Mouse (Mus musculus): ENCODE results near the gene Lrrc49. TPM values are rescaled to one million over a fixed set of nuclear protein-coding genes. Genes with fewer than 3 reads are reported as not detected.

Lrrc49 gene
- polyA plus RNA-seq (2015; fragmentation: Nextera tagmentation; extraction: Ambion mirVana): 8.3 and 9.0 TPM in 2 replicates

DNA sequence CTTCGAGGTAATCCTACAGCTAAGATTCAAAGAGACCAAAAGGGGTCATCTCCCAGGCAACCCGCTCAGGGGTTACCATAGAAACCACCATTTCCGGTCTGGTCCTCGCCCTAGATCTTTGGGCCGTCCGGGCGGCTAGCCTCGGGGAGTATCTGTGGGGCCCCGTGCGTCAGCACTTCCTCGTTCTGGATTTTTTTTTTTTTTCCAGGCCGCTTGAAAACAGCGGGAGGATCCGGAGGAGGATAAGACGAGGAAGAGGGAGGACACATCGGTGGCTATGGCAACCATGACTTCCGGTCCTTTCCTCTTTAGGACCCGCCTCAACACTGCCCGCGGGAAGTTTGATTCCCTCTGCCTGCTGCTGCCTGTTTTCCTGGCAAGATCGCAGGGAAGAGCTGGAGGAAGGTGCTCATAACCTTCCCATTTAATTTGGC is at the start of gene Lrrc49:
Gene Lrrc49 (minus strand): TSS at position 268 of the 434 bp plus-strand sequence.
- Histone ChIP-seq H3K4me1 (ENCODE audit: insufficient read depth, low read depth, low read length) (no peaks in the 10 kb centered on the region), H3K27ac (ENCODE audit: low read length) (peak within 1 kb of the TSS; percentile 64), H3K27me3 (replicated peaks; ENCODE audit: insufficient read depth, low read length) (no peaks in the 10 kb centered on the region), H3K9me3 (ENCODE audit: low read length) (no peaks in the 10 kb centered on the region), H3K4me3 (ENCODE audit: low read depth, low read length) (peak within 1 kb of the TSS; percentile 51), H3K9ac (replicated peaks; ENCODE audit: low read depth) (peak within 1 kb of the TSS; percentile 19; the same call in 1 of the 2 replicates), H3K36me3 (ENCODE audit: insufficient read depth, low read length) (no peaks in the 10 kb centered on the region), H3K4me2 (replicated peaks; ENCODE audit: low read depth, low read length) (peak within 1 kb of the TSS; percentile 58)
- DNase-seq (ENCODE audit: low spot score): peak; percentile 96
- TF ChIP-seq EP300 (IDR thresholded peaks at IDR 0.05) (0 out of 2 replicates have a peak, but pooled peaks have one; percentile 25), CTCF (IDR thresholded peaks at IDR 0.05) (no peak)
- WGBS: 0% methylated on average over 21 of the region's 21 CpGs
- peak; percentile 94 for ATAC-seq

DNA sequence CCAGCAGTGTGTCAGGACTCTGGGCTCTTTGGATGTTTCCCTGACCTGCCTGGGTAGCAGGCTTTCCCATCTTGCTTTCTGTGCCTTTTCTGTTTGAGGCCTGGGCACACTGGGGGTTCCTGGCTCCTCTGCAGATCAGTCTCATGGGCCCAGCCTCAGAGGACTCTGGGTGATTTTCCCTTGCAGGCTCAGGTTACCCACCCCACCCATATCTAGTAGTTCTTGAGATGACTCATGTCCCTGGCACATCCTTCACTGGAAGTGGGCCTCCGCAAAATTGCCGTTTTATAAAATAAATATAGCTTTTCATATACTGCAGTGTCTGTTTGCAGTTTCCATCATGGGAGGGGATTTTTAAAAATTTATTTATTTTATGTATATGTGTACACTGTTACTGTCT is 46.4 kb upstream of the Lrrc49 start:
- H3K27me3 ChIP-seq (replicated peaks; ENCODE audit: insufficient read depth, low read length): no peaks in the 10 kb centered on the region
- no peak overlapping the region for H3K27ac ChIP-seq (ENCODE audit: low read length)
- TF ChIP-seq CTCF (IDR thresholded peaks at IDR 0.05): no peak
- no peak for TF ChIP-seq EP300 (IDR thresholded peaks at IDR 0.05)
- no peak for ATAC-seq
- WGBS: 78% methylated on average over 2 of the region's 2 CpGs
- H3K9me3 ChIP-seq (ENCODE audit: low read length): no peaks in the 10 kb centered on the region
- H3K4me3 ChIP-seq (ENCODE audit: low read depth, low read length): no peak overlapping the region
- no peak overlapping the region for H3K4me2 ChIP-seq (replicated peaks; ENCODE audit: low read depth, low read length)
- H3K9ac ChIP-seq (replicated peaks; ENCODE audit: low read depth): no peak overlapping the region
- no peaks in the 10 kb centered on the region for H3K36me3 ChIP-seq (ENCODE audit: insufficient read depth, low read length)
- DNase-seq (ENCODE audit: low spot score): no peak
- no peaks in the 10 kb centered on the region for H3K4me1 ChIP-seq (ENCODE audit: insufficient read depth, low read depth, low read length)

DNA sequence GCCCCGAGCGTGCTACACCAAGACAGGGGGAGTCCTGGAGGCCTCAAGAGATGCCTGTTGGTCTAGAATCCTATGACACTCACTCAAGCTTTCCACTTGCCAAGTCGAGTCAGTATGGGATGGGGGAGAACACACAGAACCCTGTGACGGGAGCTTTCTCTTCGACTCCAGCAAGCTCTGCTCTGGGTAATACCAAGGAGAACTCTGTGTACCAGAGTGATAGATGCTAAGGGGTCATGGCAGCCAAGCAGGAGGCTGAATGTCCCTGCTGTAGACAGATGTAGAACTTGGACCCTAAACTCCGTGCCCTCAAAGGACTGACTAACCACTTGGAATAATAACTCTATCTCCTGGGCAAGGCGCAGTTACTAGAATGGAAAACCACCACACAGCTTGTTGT is 37.0 kb upstream of the Lrrc49 start:
- no peak for ATAC-seq
- 87% methylated on average over 7 of the region's 7 CpGs for WGBS
- no peak overlapping the region for H3K4me2 ChIP-seq (replicated peaks; ENCODE audit: low read depth, low read length)

DNA sequence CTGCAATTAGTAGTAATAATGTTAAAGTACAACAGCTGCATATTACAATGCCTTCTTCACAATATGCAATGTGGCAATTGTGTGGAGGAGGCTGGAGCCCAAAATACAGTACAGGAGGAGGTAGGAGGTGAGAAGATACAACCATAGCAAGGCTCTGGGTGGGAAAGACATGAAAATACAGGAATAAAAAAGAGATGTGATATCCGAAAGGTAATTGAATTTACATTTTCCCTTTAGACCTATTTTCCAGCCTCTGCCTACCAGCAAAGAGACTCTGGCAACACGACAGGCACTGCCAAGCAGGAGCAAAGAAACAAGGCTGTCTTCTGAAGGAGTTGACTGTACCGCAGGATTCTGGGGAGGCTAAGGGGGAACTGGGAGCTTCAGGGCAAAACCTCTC is 31.7 kb upstream of the Lrrc49 start:
- H3K4me3 ChIP-seq (ENCODE audit: low read depth, low read length): no peak overlapping the region
- WGBS: 76% methylated on average over 3 of the region's 3 CpGs
- no peaks in the 10 kb centered on the region for H3K27me3 ChIP-seq (replicated peaks; ENCODE audit: insufficient read depth, low read length)
- DNase-seq (ENCODE audit: low spot score) (no peak), ATAC-seq (no peak)
- no peaks in the 10 kb centered on the region for H3K9me3 ChIP-seq (ENCODE audit: low read length)
- H3K4me2 ChIP-seq (replicated peaks; ENCODE audit: low read depth, low read length): no peak overlapping the region
- H3K9ac ChIP-seq (replicated peaks; ENCODE audit: low read depth): no peak overlapping the region
- no peak overlapping the region for H3K27ac ChIP-seq (ENCODE audit: low read length)
- TF ChIP-seq EP300 (IDR thresholded peaks at IDR 0.05) (no peak), CTCF (IDR thresholded peaks at IDR 0.05) (no peak)
- no peaks in the 10 kb centered on the region for H3K36me3 ChIP-seq (ENCODE audit: insufficient read depth, low read length)
- H3K4me1 ChIP-seq (ENCODE audit: insufficient read depth, low read depth, low read length): no peaks in the 10 kb centered on the region

More for the DNA sequence above, 37.0 kb upstream of the Lrrc49 start:
- TF ChIP-seq EP300 (IDR thresholded peaks at IDR 0.05) (no peak), CTCF (IDR thresholded peaks at IDR 0.05) (no peak)
- Histone ChIP-seq H3K4me1 (ENCODE audit: insufficient read depth, low read depth, low read length) (no peaks in the 10 kb centered on the region), H3K9ac (replicated peaks; ENCODE audit: low read depth) (no peak overlapping the region), H3K36me3 (ENCODE audit: insufficient read depth, low read length) (no peaks in the 10 kb centered on the region), H3K9me3 (ENCODE audit: low read length) (no peaks in the 10 kb centered on the region), H3K27ac (ENCODE audit: low read length) (no peak overlapping the region), H3K27me3 (replicated peaks; ENCODE audit: insufficient read depth, low read length) (no peaks in the 10 kb centered on the region), H3K4me3 (ENCODE audit: low read depth, low read length) (no peak overlapping the region)
- DNase-seq (ENCODE audit: low spot score): no peak

DNA sequence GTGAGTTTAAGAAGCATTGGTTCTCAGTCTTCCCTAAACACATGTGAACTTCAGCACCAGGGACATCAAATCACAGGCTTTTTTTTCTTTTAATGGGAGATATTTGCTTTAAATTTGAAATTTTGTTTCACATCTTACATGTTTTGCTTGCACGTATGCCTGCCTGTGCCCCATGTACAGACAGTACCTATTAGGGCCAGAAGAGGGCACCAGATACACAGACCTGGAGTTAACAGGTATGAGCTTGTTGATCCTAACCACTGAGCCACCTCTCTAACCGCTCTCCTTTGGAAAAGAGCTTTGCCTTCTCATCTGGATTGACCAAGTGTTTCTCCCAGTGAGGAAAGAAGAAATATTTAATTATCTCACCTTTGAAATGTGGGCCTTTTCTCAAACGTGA is 30.3 kb upstream of the Lrrc49 start:
- Histone ChIP-seq H3K9me3 (ENCODE audit: low read length) (no peaks in the 10 kb centered on the region), H3K4me1 (ENCODE audit: insufficient read depth, low read depth, low read length) (no peaks in the 10 kb centered on the region), H3K36me3 (ENCODE audit: insufficient read depth, low read length) (no peaks in the 10 kb centered on the region), H3K27me3 (replicated peaks; ENCODE audit: insufficient read depth, low read length) (no peaks in the 10 kb centered on the region), H3K27ac (ENCODE audit: low read length) (no peak overlapping the region), H3K4me2 (replicated peaks; ENCODE audit: low read depth, low read length) (no peak overlapping the region), H3K4me3 (ENCODE audit: low read depth, low read length) (no peak overlapping the region), H3K9ac (replicated peaks; ENCODE audit: low read depth) (no peak overlapping the region)
- peak; percentile 59 for DNase-seq (ENCODE audit: low spot score)
- TF ChIP-seq EP300 (IDR thresholded peaks at IDR 0.05) (no peak), CTCF (IDR thresholded peaks at IDR 0.05) (peak; percentile 87)
- 47% methylated on average over 3 of the region's 3 CpGs for WGBS
- no peak for ATAC-seq

DNA sequence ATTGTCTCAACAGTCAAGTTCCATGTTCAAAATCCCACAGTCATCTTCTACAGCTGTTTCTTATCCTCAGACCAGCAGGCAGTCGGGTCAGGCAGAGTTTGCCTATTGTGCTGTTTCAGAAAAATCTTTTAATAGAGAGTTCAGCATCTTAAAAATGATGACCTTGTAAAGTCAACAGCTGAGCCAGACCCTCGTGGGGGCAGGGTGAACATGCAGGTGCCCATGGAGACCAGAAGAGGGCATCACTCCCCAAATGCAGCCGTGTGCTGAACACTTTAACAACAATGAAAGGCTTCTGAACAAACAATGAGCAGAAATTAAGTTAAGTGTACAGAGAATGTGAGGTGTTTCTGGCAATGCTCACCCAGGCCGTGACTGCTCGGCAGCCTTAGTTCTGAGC is 27.9 kb upstream of the Lrrc49 start:
- Histone ChIP-seq H3K4me3 (ENCODE audit: low read depth, low read length) (no peak overlapping the region), H3K36me3 (ENCODE audit: insufficient read depth, low read length) (no peaks in the 10 kb centered on the region), H3K9me3 (ENCODE audit: low read length) (no peaks in the 10 kb centered on the region), H3K27ac (ENCODE audit: low read length) (no peak overlapping the region), H3K4me1 (ENCODE audit: insufficient read depth, low read depth, low read length) (no peaks in the 10 kb centered on the region), H3K27me3 (replicated peaks; ENCODE audit: insufficient read depth, low read length) (no peaks in the 10 kb centered on the region), H3K9ac (replicated peaks; ENCODE audit: low read depth) (no peak overlapping the region), H3K4me2 (replicated peaks; ENCODE audit: low read depth, low read length) (no peak overlapping the region)
- TF ChIP-seq EP300 (IDR thresholded peaks at IDR 0.05) (no peak), CTCF (IDR thresholded peaks at IDR 0.05) (peak; percentile 52)
- ATAC-seq (no peak), DNase-seq (ENCODE audit: low spot score) (peak; percentile 33)
- WGBS: 48% methylated on average over 5 of the region's 5 CpGs

DNA sequence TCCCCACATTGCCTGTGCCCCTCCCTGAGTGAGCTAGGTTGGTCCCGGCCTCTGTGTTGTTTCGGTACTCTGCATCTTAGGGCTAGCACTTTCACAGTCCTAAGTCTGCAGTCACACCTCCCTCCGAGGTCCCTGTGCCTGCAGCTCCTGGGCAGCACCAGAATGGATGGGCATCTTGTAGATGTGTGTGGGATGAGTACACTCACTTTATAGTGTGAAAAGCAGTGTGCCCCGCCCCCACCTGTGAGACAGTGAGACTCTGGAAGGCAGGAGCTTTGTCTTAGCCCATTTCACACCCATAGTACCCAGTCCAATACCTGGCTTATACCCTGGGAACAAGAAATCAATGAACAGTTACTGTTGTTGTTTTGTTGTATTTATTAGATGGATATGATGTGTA is 27.3 kb upstream of the Lrrc49 start:
- Histone ChIP-seq H3K36me3 (ENCODE audit: insufficient read depth, low read length) (no peaks in the 10 kb centered on the region), H3K9ac (replicated peaks; ENCODE audit: low read depth) (no peak overlapping the region), H3K27me3 (replicated peaks; ENCODE audit: insufficient read depth, low read length) (no peaks in the 10 kb centered on the region), H3K4me2 (replicated peaks; ENCODE audit: low read depth, low read length) (no peak overlapping the region), H3K9me3 (ENCODE audit: low read length) (no peaks in the 10 kb centered on the region), H3K27ac (ENCODE audit: low read length) (no peak overlapping the region), H3K4me1 (ENCODE audit: insufficient read depth, low read depth, low read length) (no peaks in the 10 kb centered on the region), H3K4me3 (ENCODE audit: low read depth, low read length) (no peak overlapping the region)
- ATAC-seq (no peak), DNase-seq (ENCODE audit: low spot score) (no peak)
- 83% methylated on average over 4 of the region's 4 CpGs for WGBS
- TF ChIP-seq EP300 (IDR thresholded peaks at IDR 0.05) (no peak), CTCF (IDR thresholded peaks at IDR 0.05) (no peak)

Data from lung, postnatal 0 days (tissue).